Mouse (Mus musculus): Measurements from ENCODE around the gene Fam71b. TPM values are rescaled to one million over a fixed set of nuclear protein-coding genes. Genes with fewer than 3 reads are reported as not detected.
"Not testable (repeated sequence)": the region's sequence is repeated elsewhere in the genome, so short reads cannot be mapped to it uniquely, and the experiment has no call there.

Fam71b gene
- total RNA-seq, 2 experiments from 2014 or later: not detected

DNA sequence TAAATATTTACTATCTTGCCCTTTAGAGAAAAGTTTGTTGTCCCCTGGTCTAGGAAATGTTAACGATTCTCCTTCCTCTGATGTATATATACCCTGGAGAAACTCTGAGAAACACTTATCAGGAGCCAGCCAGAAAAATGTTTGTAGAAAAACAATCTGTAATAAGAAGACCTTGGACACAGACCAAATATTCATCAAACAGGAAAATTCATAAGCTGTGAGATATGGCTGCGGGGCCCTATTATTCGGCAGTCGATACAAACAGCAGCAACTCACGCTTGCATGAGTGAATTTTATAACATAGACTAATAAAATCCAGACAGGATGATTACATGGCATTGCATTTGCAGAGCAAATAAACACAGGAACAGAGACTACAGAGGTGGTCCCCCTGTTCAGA lies 22.5 kb downstream of the Fam71b start:
- intact Hi-C loops (cut with DNase I): no loop called here
- no peak for DNase-seq (ENCODE audit: low spot score in 2 of 2)

DNA sequence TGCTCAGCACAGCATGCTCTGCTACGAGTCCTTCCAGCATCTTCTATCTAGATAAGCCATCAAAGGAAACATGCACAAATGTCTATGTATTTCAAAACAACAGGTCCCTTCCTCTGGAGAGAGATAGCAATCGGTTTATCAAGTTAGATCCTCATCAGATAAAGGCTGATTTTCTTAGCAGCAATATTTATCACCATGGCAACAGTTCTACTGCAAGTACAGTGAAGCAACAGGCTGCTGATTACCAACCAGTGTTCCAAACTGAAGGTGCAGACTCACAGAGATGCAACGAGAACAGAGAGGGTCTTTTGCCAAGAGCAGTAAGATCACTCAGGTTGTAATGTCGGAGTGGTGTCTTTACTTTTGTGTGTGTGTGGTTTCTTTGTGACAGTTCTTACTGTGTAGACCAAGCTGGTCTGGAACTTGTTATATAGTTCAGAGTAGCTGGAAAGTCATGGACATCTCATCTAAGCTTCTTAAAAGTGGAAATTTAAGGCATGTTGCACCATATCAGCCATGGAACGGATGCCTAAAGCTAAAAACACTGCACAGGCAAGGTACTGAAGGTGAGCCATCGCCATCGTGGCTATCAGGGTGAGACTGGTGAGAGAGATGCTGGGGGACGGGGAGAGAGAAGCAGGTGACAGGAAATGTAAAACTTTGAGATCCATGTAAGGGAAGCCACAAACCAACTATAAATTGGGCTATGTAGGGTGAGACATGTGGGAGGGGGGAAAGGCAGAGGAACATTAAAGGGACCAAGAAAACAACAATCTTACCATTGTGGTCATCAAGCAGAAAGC lies 24.9 kb downstream of the Fam71b start:
- intact Hi-C loops (cut with DNase I): no loop called here
- no peak for DNase-seq (ENCODE audit: low spot score in 2 of 2)

GRCm38 (mm10) chr11:46428131-46428530 lies 31.8 kb downstream of the Fam71b start:
- intact Hi-C loops (cut with DNase I); DNase-seq (ENCODE audit: low spot score in 2 of 2): not testable (repeated sequence)

- no peak for DNase-seq (ENCODE audit: low spot score in 2 of 2)
- intact Hi-C loops (cut with DNase I): loop anchor here (2.0 to 10.0 kb wide), 3 partner anchors 115 to 485 kb away; partner anchors contain the start of gene Lsm11
Observed at GRCm38 (mm10) chr11:46430123-46430522, 33.8 kb downstream of the Fam71b start.

DNA sequence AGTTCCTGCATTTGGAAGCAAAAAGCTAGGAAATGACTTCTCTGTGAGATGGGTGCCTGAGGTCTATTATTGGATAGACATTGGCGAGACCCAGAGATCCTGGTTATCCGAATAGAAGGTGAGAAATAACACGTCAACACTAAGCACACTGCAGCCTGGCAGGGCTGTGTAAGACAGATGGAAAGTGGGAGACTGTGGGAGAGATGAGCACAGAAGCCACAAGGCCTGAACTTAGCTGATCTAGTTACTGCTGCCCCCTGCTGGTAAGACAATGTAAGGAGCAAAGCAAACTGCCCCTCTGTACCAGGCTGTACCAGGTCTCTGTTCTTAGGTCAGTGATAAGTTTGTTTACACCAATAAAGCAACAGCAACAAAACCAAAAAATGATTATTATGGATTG lies 34.8 kb downstream of the Fam71b start:
- peak; percentile 83 for DNase-seq (ENCODE audit: low spot score in 2 of 2)
- intact Hi-C loops (cut with DNase I): loop anchor here (2.0 to 10.0 kb wide), 3 partner anchors 116 to 486 kb away; partner anchors contain the start of gene Lsm11

DNA sequence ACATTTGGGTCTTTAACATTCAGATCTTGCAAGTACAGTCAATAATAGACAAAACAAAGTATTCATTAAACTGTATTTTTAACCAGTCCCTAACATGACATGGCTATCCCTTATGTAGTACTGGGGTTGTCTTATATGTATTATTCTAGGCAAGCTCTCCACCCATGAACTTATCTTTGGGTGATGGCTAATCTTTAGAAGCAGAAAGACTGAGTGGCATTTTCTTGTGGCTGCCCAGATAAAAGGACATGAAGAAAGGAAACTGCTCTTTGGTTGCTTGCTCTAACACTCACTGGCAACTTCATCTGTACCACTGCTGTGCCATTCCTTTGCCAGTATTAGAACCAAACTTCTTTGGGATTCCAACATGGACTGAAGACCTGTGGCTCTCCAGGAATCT lies 39.0 kb downstream of the Fam71b start:
- DNase-seq (ENCODE audit: low spot score in 2 of 2): no peak
- intact Hi-C loops (cut with DNase I): loop anchor here (10.0 kb wide), 1 partner anchor 491 kb away; the partner anchor contains the start of gene Lsm11

DNA sequence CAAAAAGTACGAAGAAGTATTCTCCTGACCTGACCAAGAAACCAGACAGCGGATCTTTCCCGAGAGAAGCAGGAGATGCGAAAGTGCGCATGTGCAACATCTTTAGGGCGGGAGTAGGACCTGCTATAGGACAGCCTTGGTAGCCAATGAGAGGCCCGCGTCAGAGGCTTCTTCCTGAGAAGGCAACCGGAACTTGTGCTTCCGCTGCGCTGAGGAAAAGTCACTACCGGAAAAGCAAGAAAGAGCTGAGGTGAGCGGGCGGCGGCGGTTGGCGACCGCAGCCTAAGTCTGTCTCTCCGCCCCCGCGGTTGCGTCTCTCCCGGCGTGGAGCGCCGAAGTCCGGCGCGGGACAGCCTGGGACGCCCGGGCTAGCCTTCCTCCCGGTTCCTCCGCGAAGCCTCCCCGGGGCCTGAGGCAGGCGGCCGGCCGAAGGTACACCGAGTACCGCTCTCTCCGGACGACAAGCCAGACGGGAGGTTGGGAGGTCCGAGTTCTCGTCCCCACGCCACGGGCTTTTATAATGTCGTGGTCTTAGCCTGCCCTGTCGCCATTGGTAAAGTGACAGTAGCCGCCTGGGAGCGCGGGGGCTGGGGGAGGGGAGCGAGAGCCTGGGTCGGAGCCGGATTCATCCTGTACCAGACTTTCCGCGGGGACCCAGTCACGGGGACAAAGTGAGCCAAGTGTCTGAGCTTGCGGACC lies 40.5 kb downstream of the Fam71b start, which contains the start of gene Med7:
Gene Med7 (plus strand): TSS at position 166 of the 699 bp plus-strand sequence.
- DNase-seq (ENCODE audit: low spot score in 2 of 2): peak; percentile 90 to 92
- intact Hi-C loops (cut with DNase I): loop anchor here (10.0 kb wide), 1 partner anchor 492 kb away; the partner anchor contains the start of gene Lsm11

- intact Hi-C loops (cut with DNase I): loop anchor here (10.0 kb wide), 1 partner anchor 493 kb away; the partner anchor contains the start of gene Lsm11
- peak in 1 of 2 experiments; percentile 6 for DNase-seq (ENCODE audit: low spot score in 2 of 2)
Observed at GRCm38 (mm10) chr11:46437459-46438000, 41.2 kb downstream of the Fam71b start.

- intact Hi-C loops (cut with DNase I): loop anchor here (10.0 kb wide), 1 partner anchor 494 kb away; the partner anchor contains the start of gene Lsm11
Observed at GRCm38 (mm10) chr11:46439005-46439543, 42.7 kb downstream of the Fam71b start.

DNA sequence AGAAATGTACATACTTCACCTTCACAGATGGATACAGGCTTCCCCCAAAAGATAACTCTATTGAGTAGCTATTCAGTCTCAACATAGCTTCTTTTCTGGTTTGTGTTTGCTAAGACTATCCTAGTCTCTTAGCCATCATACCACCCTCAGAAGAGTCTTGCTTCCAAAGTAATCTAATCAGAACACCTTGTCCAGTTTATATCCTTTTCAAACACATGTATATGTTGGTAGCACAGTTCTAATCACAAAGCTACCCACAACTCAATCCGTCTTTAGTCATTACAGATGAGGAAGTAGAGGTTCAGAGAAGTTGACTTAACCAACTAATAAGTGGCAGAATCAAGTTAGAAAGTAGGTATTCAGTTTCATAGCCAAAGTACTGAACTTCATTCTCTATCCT lies 45.4 kb downstream of the Fam71b start:
- DNase-seq (ENCODE audit: low spot score in 2 of 2): no peak
- intact Hi-C loops (cut with DNase I): no loop called here

More at GRCm38 (mm10) chr11:46439005-46439543, 42.7 kb downstream of the Fam71b start:
- no peak for DNase-seq (ENCODE audit: low spot score in 2 of 2)

GRCm38 (mm10) chr11:46443152-46443551 lies 46.8 kb downstream of the Fam71b start:
- intact Hi-C loops (cut with DNase I): no loop called here
- no peak for DNase-seq (ENCODE audit: low spot score in 2 of 2)

DNA sequence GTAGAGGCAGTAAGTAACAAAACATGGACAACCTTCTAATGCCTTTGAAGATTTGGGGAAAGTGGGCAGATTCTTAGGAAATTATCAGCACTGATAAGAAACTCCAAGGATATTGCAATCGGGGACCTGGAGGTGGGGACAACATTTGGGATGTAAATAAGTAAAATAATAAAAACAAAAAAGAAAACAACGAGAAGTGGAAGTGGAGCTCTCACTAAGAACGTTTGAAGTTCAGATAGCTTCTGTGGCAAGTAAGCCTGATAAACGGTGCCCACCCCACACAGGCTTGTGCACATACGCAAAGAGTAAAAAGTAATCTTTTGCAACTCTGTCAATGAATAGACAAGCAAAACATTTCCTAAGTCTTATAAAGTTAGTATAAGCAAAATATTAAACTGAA lies 47.6 kb downstream of the Fam71b start:
- no peak for DNase-seq (ENCODE audit: low spot score in 2 of 2)
- intact Hi-C loops (cut with DNase I): no loop called here

GRCm38 (mm10) chr11:46446150-46446549 lies 49.8 kb downstream of the Fam71b start:
- intact Hi-C loops (cut with DNase I): no loop called here
- DNase-seq (ENCODE audit: low spot score in 2 of 2): no peak

GRCm38 (mm10) chr11:46447644-46448484 lies 51.5 kb downstream of the Fam71b start:
- intact Hi-C loops (cut with DNase I): no loop called here
- no peak for DNase-seq (ENCODE audit: low spot score in 2 of 2)

DNA sequence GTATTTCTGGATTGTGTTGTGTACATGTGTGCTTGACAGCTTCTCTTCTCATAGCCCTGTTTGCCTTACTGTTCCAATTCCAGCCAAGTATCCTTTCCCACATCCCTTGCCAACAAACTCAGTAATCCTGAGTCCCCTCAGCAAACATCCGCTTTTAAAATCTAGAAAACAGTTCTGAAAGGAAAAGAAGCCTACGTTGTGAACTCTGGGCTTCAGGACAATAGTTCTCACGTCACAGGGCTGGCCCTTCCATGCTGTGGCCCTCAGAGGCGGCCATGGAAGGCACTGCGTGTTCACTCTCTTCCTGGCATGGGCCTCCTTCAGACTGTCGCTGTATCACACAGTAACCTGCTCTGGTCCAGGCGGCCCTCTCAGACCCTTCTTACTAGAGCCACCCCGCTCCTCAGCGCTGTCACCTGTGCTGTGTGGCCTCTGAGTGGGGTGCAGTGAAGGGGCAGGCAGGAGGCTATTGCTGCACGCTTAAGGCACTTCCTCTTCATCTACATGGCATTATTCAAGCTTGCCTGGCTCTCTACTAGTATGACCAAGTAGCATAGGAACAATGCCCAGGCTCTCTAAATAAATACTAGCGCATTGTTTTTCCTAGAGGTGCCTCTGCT lies 53.2 kb downstream of the Fam71b start:
- intact Hi-C loops (cut with DNase I): no loop called here
- DNase-seq (ENCODE audit: low spot score in 2 of 2): no peak

DNA sequence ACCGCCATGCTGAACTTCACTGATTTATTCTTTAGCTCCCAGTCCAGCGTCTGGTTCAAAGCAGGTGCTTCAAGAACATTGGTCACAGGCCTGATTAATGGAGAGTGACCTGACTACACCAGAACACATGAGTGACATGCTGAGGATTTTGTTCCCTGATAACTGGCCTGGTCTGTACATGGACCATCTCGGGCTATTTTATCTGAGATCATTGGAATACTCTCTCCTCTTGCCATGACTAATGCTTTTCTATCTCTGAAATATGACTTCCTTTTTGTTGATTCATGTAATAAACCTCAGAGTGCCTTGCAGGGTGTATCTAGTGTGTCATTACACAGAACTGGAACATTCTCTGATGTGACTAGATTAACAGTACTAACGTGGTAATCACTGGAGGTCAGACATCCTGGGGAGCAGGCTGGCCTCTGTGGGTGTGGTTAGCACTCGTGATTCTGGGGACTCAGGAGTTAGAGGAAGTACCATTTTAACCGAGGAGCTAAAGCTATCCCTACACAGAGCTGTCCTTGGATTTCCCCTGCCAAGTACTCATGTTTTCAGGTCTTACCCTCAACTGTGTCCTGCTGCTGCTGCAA lies 58.2 kb downstream of the Fam71b start, which contains the start of gene Havcr2:
Gene Havcr2 (plus strand): TSS at position 483 of the 593 bp plus-strand sequence.
- intact Hi-C loops (cut with DNase I): no loop called here
- no peak for DNase-seq (ENCODE audit: low spot score in 2 of 2)
